Mouse (Mus musculus) layer of hippocampus, adult 2 months (tissue): ENCODE measurements around the gene Camsap2. TPM values are rescaled to one million over a fixed set of nuclear protein-coding genes. Genes with fewer than 3 reads are reported as not detected.
A peak's percentile ranks its signal among the peaks of the same experiment; 100 is the strongest.

Experiments used
- DNase-seq, 2 experiments: peaks; one replicate each; pipeline ENCODE4 v3.0.0; 2022; ENCODE audit warnings: low spot score in 2 of 2
- H3K27ac ChIP-seq: fragments of 200-600 bp; 2 replicates; pipeline ENCODE4 v1.8.1; 2022
- H3K4me3 ChIP-seq: fragments of 200-600 bp; 2 replicates; pipeline ENCODE4 v1.8.1; 2022; ENCODE audit warnings: mild to moderate bottlenecking
- CTCF ChIP-seq: fragments of 200-600 bp; conservative IDR thresholded peaks from 2 replicates; pipeline ENCODE4 v1.8.1; 2022; ENCODE audit warnings: antibody characterized with exemption, mild to moderate bottlenecking, moderate library complexity
- total RNA-seq, 2 experiments: library from RNA; stranded (reverse); gene quantifications; 2 replicates each; pipeline ENCODE4 v1.2.3; 2021

The Camsap2 gene
- total RNA-seq, 2 experiments from 2014 or later: 132 to 141 TPM

- Histone ChIP-seq H3K27ac (peak within 1 kb of the TSS; percentile 92), H3K4me3 (peak within 1 kb of the TSS; percentile 70)
- DNase-seq: no peak
- TF ChIP-seq CTCF: no peak
These were observed 85.2 kb downstream of the Camsap2 start, which contains the start of gene Gpr25 for GRCm38 (mm10) chr1:136260635-136261238. TSS of gene Gpr25 (minus strand) at chr1:136260873.

- H3K4me3 ChIP-seq: peak overlapping the region; percentile 70
- peak overlapping the region; percentile 92 for H3K27ac ChIP-seq
- no peak for TF ChIP-seq CTCF
- DNase-seq: peak; percentile 48 to 73
These were observed 85.8 kb downstream of the Camsap2 start for GRCm38 (mm10) chr1:136259893-136260634.

- TF ChIP-seq CTCF: no peak
- no peak for DNase-seq
- Histone ChIP-seq H3K27ac (peak overlapping the region; percentile 92), H3K4me3 (peak overlapping the region; percentile 70)
These were observed 86.4 kb downstream of the Camsap2 start for GRCm38 (mm10) chr1:136259543-136259892.

- Histone ChIP-seq H3K27ac (no peak overlapping the region), H3K4me3 (no peak overlapping the region)
- no peak for DNase-seq
- TF ChIP-seq CTCF: no peak
These were observed 87.4 kb downstream of the Camsap2 start for GRCm38 (mm10) chr1:136258495-136258894.

GRCm38 (mm10) chr1:136255657-136256056, 90.2 kb downstream of the Camsap2 start:
- Histone ChIP-seq H3K27ac (no peak overlapping the region), H3K4me3 (no peak overlapping the region)
- TF ChIP-seq CTCF: no peak
- no peak for DNase-seq

- Histone ChIP-seq H3K27ac (no peak overlapping the region), H3K4me3 (no peak overlapping the region)
- TF ChIP-seq CTCF: no peak
- DNase-seq: no peak
These were observed 90.7 kb downstream of the Camsap2 start for GRCm38 (mm10) chr1:136255174-136255573.

GRCm38 (mm10) chr1:136254503-136255065, 91.3 kb downstream of the Camsap2 start:
- DNase-seq: no peak
- TF ChIP-seq CTCF: no peak
- no peak overlapping the region for H3K27ac ChIP-seq

GRCm38 (mm10) chr1:136253472-136253871, 92.4 kb downstream of the Camsap2 start:
- DNase-seq: no peak
- TF ChIP-seq CTCF: no peak
- Histone ChIP-seq H3K27ac (no peak overlapping the region), H3K4me3 (no peak overlapping the region)

More at GRCm38 (mm10) chr1:136254503-136255065, 91.3 kb downstream of the Camsap2 start:
- no peak overlapping the region for H3K4me3 ChIP-seq

GRCm38 (mm10) chr1:136249662-136250061, 96.2 kb downstream of the Camsap2 start:
- Histone ChIP-seq H3K27ac (no peak overlapping the region), H3K4me3 (no peak overlapping the region)
- no peak for DNase-seq
- no peak for TF ChIP-seq CTCF

GRCm38 (mm10) chr1:136247393-136247792, 98.5 kb downstream of the Camsap2 start:
- Histone ChIP-seq H3K4me3 (no peak overlapping the region), H3K27ac (no peak overlapping the region)
- no peak for DNase-seq
- no peak for TF ChIP-seq CTCF

GRCm38 (mm10) chr1:136244469-136244868, 101.4 kb downstream of the Camsap2 start:
- no peak for TF ChIP-seq CTCF
- Histone ChIP-seq H3K27ac (no peak overlapping the region), H3K4me3 (no peak overlapping the region)
- no peak for DNase-seq

- no peak overlapping the region for H3K4me3 ChIP-seq
- no peak for TF ChIP-seq CTCF
- H3K27ac ChIP-seq: no peak overlapping the region
- DNase-seq: no peak
These were observed 104.1 kb downstream of the Camsap2 start for GRCm38 (mm10) chr1:136241801-136242200.

- TF ChIP-seq CTCF: no peak
- Histone ChIP-seq H3K27ac (no peak overlapping the region), H3K4me3 (no peak overlapping the region)
- no peak for DNase-seq
These were observed 107.4 kb downstream of the Camsap2 start for GRCm38 (mm10) chr1:136238495-136238894.

GRCm38 (mm10) chr1:136234595-136235092, 111.3 kb downstream of the Camsap2 start:
- Histone ChIP-seq H3K4me3 (peak overlapping the region; percentile 69), H3K27ac (peak overlapping the region; percentile 73)
- no peak for DNase-seq
- TF ChIP-seq CTCF: peak; percentile 60
